Mouse (Mus musculus) liver, embryonic 12.5 days (tissue): ENCODE measurements around the gene Gm35549. TPM values are rescaled to one million over a fixed set of nuclear protein-coding genes. Genes with fewer than 3 reads are reported as not detected.
A peak's percentile ranks its signal among the peaks of the same experiment; 100 is the strongest.

Experiments
- ATAC-seq: fragments of 200-750 bp; cut with Nextera tagmentation; 2 replicates; pipeline ENCODE4 v1.8.0; 2017; ENCODE audit warnings: moderate number of reproducible peaks, mild to moderate bottlenecking, moderate library complexity
- H3K27ac ChIP-seq: fragments of 300-500 bp; sonication (generic); 2 replicates; pipeline ENCODE4 v1.5.1; 2016; ENCODE audit warnings: mild to moderate bottlenecking
- H3K27me3 ChIP-seq: fragments of 300-500 bp; sonication (generic); replicated peaks from 2 replicates; pipeline ENCODE4 v1.6.1; 2016; ENCODE audit warnings: mild to moderate bottlenecking, moderate library complexity
- H3K36me3 ChIP-seq: fragments of 300-500 bp; sonication (generic); 2 replicates; pipeline ENCODE4 v1.6.1; 2016; ENCODE audit warnings: mild to moderate bottlenecking, moderate library complexity
- H3K4me1 ChIP-seq: fragments of 300-500 bp; sonication (generic); 2 replicates; pipeline ENCODE4 v1.6.1; 2016
- H3K4me2 ChIP-seq: fragments of 300-500 bp; sonication (generic); 2 replicates; pipeline ENCODE4 v1.6.1; 2016; ENCODE audit warnings: mild to moderate bottlenecking, moderate library complexity
- H3K4me3 ChIP-seq: fragments of 300-500 bp; sonication (generic); 2 replicates; pipeline ENCODE4 v1.5.1; 2016; ENCODE audit warnings: mild to moderate bottlenecking, moderate library complexity
- H3K9ac ChIP-seq: fragments of 300-500 bp; sonication (generic); 2 replicates; pipeline ENCODE4 v1.6.1; 2016; ENCODE audit warnings: mild to moderate bottlenecking, moderate library complexity
- H3K9me3 ChIP-seq: fragments of 300-500 bp; sonication (generic); replicated peaks from 2 replicates; pipeline ENCODE4 v1.6.1; 2016; ENCODE audit warnings: mild to moderate bottlenecking, moderate library complexity
- WGBS: fragments of 180-500 bp; shearing (Covaris S2); methylation state at CpG from one replicate; pipeline ENCODE4 v1.1.7; 2016; ENCODE audit not compliant: insufficient replicate concordance; 5-methylcytosine and 5-hydroxymethylcytosine counted together
- polyA plus RNA-seq: library from polyadenylated mRNA; unstranded; fragments of >200 nt; fragmentation: Nextera tagmentation; extraction: Ambion mirVana; gene quantifications from 2 replicates; pipeline ENCODE4 v1.2.1, GENCODE M21; 2016

Gm35549 gene
- 0.21 TPM in 1 of 2 replicates, not detected in the other for polyA plus RNA-seq

DNA sequence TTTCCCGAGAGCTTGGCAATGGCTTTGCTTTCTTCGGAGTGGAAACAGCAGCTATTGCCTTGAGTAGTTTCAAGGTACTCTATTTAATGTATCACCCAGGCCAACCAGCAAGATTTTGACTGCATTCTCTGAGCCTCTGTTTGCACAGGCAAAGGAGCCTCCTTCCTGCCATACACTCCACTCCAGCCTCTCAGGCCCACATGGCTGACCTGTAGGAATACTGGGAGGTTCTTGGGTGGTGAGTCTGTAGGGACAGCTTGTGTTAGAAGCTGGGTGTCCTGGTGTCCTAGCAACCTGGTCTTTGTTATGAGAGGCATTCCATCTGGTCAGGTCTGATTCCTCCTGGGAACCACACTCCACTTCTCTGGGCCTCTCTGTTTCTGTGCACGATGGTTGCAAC is at the start of gene Gm35549:
Gm35549 (minus strand) TSS at position 276 of the 400 bp plus-strand sequence.
- WGBS: 74% methylated on average over 3 of the region's 3 CpGs
- ATAC-seq: no peak
- no peak within 1 kb of the TSS for H3K27ac ChIP-seq
- no peaks in the 10 kb centered on the region for H3K27me3 ChIP-seq
- no peaks in the 10 kb centered on the region for H3K4me1 ChIP-seq
- H3K4me3 ChIP-seq: no peak within 1 kb of the TSS
- peaks cover 5% of the 10 kb centered on the region; the same call in 1 of the 2 replicates for H3K9me3 ChIP-seq
- no peak within 1 kb of the TSS for H3K4me2 ChIP-seq
- H3K9ac ChIP-seq: no peak within 1 kb of the TSS
- peaks cover 6% of the 10 kb centered on the region for H3K36me3 ChIP-seq

DNA sequence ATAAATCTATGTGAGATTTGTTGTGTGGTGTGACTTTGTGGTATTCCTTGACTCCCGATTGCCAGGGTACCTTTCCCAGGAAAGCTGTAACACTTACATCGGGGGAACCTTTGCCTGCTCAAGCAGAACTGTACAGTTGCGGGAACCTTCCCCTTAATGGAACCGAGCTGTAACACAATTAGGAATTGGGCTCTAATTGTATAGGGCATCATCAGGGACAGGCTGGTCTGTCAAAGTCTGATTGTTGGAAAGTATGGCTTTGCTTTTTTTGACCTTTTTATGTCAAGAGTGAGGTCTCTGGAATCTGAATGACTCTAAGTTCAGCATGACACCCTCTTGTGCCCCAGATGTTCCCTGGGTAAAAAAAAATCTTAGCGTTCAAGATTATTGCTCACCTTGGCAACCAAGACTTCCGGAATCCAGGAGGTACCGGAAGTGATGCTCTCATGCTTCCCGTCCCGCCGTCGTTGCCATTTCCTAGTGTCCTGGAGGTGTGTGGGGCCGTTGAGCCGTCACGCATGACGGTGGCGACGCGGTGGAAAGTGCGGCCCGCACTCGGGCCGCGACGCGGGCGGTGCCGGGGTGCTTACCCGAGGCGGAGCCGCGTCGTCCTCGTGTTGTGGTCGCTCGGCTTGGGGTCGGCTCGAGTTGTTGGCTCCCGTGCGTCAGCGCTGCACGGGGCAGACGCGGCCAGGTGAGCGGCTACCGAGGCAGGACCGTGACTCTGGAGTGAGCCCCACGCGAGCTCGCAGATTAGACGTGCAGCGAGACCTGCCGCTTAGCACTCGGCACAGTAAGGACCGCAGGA is 42.7 kb upstream of the Gm35549 start:
- Histone ChIP-seq H3K4me2 (peak overlapping the region; percentile 88), H3K9me3 (no peaks in the 10 kb centered on the region), H3K36me3 (no peaks in the 10 kb centered on the region), H3K4me1 (peaks cover 8% of the 10 kb centered on the region), H3K9ac (peak overlapping the region; percentile 73), H3K4me3 (peak overlapping the region; percentile 73), H3K27me3 (peaks cover 11% of the 10 kb centered on the region; the same call in 1 of the 2 replicates), H3K27ac (no peak overlapping the region)
- WGBS: 6% methylated on average over 54 of the region's 54 CpGs
- peak; percentile 72 for ATAC-seq

DNA sequence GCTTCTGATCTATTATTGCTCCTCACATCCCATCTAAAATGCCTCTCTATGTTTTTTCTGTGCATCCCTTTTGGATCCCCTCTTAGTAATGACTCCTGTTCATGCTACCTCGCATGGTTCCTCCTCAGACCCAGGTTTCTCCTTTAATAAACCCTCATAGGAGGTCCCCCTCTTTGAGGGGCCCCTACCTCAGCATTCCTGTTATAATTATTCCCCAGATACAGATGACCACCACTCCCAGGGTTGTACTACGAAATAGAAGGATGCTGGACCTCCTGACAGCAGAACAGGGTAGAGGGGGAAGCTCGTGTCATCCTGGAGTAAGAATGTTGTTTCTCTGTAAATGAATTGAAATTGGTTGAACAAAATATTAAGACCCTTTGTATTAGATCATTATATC is 41.5 kb upstream of the Gm35549 start, which contains the start of gene Zkscan7:
Zkscan7 (plus strand) TSS at position 301 of the 400 bp plus-strand sequence.
- 67% methylated on average over 3 of the region's 3 CpGs for WGBS
- Histone ChIP-seq H3K4me1 (peaks cover 8% of the 10 kb centered on the region), H3K4me3 (peak within 1 kb of the TSS; percentile 73), H3K9ac (no peak within 1 kb of the TSS), H3K9me3 (no peaks in the 10 kb centered on the region), H3K4me2 (peak within 1 kb of the TSS; percentile 88), H3K27me3 (peaks cover 11% of the 10 kb centered on the region; the same call in 1 of the 2 replicates), H3K27ac (no peak within 1 kb of the TSS), H3K36me3 (no peaks in the 10 kb centered on the region)
- no peak for ATAC-seq

DNA sequence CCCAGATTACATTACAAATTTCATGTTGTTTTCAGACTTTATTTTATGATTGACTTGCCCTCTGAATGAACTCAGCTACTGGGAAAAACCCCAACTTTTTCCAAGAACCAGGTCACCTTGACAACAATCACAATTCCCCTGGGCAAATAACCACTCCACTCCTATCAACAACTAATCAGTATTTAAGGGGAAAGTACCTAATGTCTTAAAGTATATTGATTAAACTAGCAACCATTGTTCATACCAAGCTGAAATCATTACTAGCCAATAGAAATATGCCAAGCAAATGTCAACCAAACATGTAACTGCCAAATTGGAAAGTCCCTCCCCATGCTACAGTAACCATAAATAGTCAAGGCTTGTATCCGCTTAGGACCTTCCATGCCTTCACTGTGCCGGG is 31.3 kb upstream of the Gm35549 start:
- H3K27ac ChIP-seq: no peak overlapping the region
- 82% methylated on average over 2 of the region's 2 CpGs for WGBS
- no peak for ATAC-seq
- H3K4me3 ChIP-seq: no peak overlapping the region
- H3K36me3 ChIP-seq: no peaks in the 10 kb centered on the region
- H3K4me2 ChIP-seq: no peak overlapping the region
- no peak overlapping the region for H3K9ac ChIP-seq
- no peaks in the 10 kb centered on the region for H3K27me3 ChIP-seq
- no peaks in the 10 kb centered on the region for H3K4me1 ChIP-seq
- H3K9me3 ChIP-seq: no peaks in the 10 kb centered on the region

DNA sequence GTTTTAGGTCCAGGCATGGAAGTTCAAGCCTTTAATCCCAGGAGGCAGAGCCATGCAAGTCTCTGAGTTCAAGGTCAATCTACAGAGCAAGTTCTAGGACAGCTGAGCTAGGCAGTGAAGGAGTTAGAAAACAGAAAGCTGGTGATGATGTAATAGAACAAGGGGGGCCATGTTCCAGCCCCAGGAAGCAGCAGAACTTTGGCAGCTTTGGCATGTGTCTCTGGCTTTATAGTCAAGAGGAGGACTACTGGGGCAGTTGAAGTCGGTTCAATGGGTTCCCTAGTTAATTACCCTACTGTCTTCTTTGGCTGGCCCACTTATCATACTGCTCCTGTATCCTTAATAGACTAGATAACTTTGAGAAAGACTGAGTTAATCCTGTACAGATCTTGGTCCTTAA is 30.8 kb upstream of the Gm35549 start:
- H3K4me2 ChIP-seq: no peak overlapping the region
- 0 out of 2 replicates have a peak, but pooled peaks cover 2% of the 10 kb centered on the region for H3K27me3 ChIP-seq
- H3K9ac ChIP-seq: no peak overlapping the region
- H3K36me3 ChIP-seq: no peaks in the 10 kb centered on the region
- H3K4me1 ChIP-seq: no peaks in the 10 kb centered on the region
- H3K9me3 ChIP-seq: no peaks in the 10 kb centered on the region
- no peak for ATAC-seq
- no peak overlapping the region for H3K27ac ChIP-seq
- 59% methylated on average over 1 of the region's 1 CpGs for WGBS
- H3K4me3 ChIP-seq: no peak overlapping the region

DNA sequence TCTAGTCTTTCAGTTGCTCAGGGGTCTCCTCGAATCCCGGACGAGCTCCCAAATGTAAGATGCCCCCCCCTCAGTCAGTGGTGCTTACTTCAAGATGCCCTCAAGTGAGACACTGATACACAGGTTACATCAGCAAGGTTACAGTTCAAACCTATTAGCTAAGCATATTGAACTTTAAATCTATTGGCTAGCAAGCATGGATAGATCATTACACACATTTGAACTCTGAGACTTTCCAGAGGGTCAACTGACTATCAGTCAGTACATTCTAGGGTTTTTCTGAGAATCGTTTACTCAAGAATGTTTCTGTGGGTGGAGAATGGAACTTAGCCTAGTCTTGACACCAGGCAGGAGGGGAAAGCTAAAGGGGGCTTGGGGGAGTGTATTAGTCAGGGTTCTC is 28.8 kb upstream of the Gm35549 start:
- Histone ChIP-seq H3K9me3 (no peaks in the 10 kb centered on the region), H3K27ac (no peak overlapping the region), H3K4me2 (no peak overlapping the region), H3K4me1 (no peaks in the 10 kb centered on the region), H3K36me3 (no peaks in the 10 kb centered on the region), H3K9ac (no peak overlapping the region), H3K4me3 (no peak overlapping the region), H3K27me3 (0 out of 2 replicates have a peak, but pooled peaks cover 6% of the 10 kb centered on the region)
- WGBS: 57% methylated on average over 4 of the region's 4 CpGs
- ATAC-seq: no peak

DNA sequence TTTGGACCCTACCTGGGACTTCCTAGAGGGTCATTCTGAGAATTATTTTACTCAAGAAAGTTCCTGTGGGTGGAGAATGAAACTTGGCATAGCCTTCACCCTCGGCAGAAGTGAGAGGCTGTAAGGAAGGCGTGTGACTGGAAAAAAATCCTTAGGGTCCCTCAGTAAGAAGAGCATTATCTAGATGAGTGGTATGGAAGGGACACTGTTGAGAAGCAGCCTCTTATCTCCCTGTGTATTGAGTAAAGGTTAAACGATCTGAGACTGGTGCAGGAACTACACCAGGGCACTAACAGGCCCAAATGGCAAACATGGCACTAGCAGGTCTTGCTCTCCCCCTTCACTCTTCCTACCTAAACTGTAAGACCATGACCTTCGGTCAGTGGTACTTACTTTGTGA is 22.4 kb upstream of the Gm35549 start:
- H3K27ac ChIP-seq: no peak overlapping the region
- H3K4me3 ChIP-seq: peak overlapping the region; percentile 73
- 72% methylated on average over 4 of the region's 4 CpGs for WGBS
- peaks cover 25% of the 10 kb centered on the region for H3K4me1 ChIP-seq
- H3K27me3 ChIP-seq: 0 out of 2 replicates have a peak, but pooled peaks cover 6% of the 10 kb centered on the region
- peak; percentile 3 for ATAC-seq
- peak overlapping the region; percentile 77 for H3K4me2 ChIP-seq
- H3K36me3 ChIP-seq: peaks cover 22% of the 10 kb centered on the region
- H3K9me3 ChIP-seq: peaks cover 18% of the 10 kb centered on the region
- H3K9ac ChIP-seq: peak overlapping the region; percentile 82

DNA sequence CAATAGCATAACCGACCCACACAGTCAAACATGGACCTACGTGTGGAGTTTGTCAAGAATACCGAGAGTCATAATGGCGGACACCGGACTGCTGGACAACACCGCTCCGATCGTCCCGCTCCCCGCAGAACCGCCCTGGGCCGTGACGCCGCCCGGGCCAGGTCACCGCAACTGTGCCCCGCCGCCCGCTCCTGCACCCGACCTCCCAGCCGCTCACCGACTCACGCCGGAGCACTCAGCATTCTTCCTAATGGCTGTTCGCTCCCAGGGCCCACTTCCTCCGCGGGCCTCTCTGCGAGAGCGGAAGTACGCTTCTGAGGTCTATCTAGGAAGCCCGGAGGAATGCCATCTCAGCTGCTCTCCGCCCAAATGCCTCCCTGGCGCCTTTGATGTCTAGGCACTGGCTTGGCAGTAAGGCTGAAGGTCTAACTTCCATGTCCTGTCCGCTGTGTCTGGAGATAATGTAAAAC is 21.9 kb upstream of the Gm35549 start, which contains the start of gene Zfp445:
Zfp445 (minus strand) TSS at position 310 of the 470 bp plus-strand sequence.
- H3K27me3 ChIP-seq: 0 out of 2 replicates have a peak, but pooled peaks cover 6% of the 10 kb centered on the region
- peaks cover 25% of the 10 kb centered on the region for H3K4me1 ChIP-seq
- peaks cover 23% of the 10 kb centered on the region for H3K9me3 ChIP-seq
- ATAC-seq: peak; percentile 93
- peak within 1 kb of the TSS; percentile 77 for H3K4me2 ChIP-seq
- H3K36me3 ChIP-seq: peaks cover 27% of the 10 kb centered on the region
- H3K4me3 ChIP-seq: peak within 1 kb of the TSS; percentile 73
- H3K27ac ChIP-seq: peak within 1 kb of the TSS; percentile 74
- under 1% methylated on average over 34 of the region's 34 CpGs for WGBS
- peak within 1 kb of the TSS; percentile 82 for H3K9ac ChIP-seq

DNA sequence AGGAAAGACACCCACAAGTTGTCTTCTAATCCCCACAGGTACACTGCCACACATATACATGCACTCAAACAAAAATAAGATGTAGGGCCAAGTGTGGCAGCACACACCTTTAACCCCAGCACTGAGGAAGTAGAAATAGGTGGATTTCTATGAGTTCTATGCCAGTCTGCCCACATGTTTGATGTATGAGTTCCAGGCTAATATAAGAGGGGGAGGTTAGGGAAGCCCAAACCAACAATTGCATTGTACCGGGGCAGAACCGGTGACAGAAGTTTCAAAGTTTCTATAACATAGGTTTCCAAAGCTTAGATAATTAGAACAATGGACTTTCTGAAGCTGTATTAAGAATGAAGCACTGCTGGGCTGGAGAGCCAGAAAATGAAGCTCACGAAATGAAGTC is 21.0 kb upstream of the Gm35549 start:
- 41% methylated on average over 3 of the region's 3 CpGs for WGBS
- Histone ChIP-seq H3K27ac (no peak overlapping the region), H3K4me1 (peaks cover 25% of the 10 kb centered on the region), H3K36me3 (peaks cover 35% of the 10 kb centered on the region), H3K27me3 (0 out of 2 replicates have a peak, but pooled peaks cover 5% of the 10 kb centered on the region), H3K4me3 (peak overlapping the region; percentile 73), H3K9ac (peak overlapping the region; percentile 82), H3K4me2 (peak overlapping the region; percentile 77), H3K9me3 (peaks cover 32% of the 10 kb centered on the region)
- no peak for ATAC-seq

DNA sequence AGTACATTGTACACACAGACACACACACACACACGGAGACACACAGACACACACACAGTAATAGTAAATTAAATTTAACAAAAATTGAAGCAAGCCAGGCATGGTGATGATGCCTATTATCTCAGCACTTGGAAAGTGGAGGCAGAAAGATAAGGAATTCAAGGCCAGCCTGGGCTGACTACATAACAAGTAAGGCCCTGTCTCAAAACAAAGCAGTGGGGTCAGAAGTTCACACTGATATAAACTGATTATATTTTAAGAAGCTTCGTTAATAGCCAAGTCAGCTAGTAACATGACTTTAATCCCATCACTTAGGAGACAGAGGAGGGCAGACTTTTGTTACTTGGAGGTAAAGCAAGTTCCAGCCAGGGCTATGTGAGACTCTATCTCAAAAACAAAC is 19.9 kb upstream of the Gm35549 start:
- no peaks in the 10 kb centered on the region for H3K27me3 ChIP-seq
- peaks cover 25% of the 10 kb centered on the region for H3K4me1 ChIP-seq
- peaks cover 42% of the 10 kb centered on the region for H3K9me3 ChIP-seq
- WGBS: 69% methylated on average over 2 of the region's 2 CpGs
- H3K9ac ChIP-seq: 0 out of 2 replicates have a peak overlapping the region, but pooled peaks have one; percentile 82
- H3K4me3 ChIP-seq: no peak overlapping the region
- no peak overlapping the region for H3K27ac ChIP-seq
- ATAC-seq: no peak
- H3K4me2 ChIP-seq: peak overlapping the region; percentile 77
- H3K36me3 ChIP-seq: peaks cover 47% of the 10 kb centered on the region

DNA sequence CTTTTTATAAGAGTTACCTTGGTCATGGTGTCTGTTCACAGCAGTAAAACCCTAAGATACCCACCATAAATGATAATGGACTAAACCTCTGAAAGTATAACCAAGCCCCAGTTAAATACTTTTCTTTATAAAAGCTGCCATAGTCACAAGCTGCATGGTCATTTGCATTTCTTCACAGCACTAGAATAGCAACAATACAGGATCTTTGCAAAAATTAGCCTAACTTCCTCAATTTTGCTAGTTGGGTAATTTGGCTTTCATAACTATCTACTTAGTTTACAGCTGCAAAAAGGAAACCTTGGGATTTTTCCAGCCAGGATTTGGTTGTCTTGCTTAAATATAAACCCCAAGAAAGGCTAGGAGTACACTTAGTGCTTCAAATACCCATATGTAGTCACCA is 16.9 kb upstream of the Gm35549 start:
- Histone ChIP-seq H3K4me2 (no peak overlapping the region), H3K36me3 (peaks cover 74% of the 10 kb centered on the region), H3K27me3 (no peaks in the 10 kb centered on the region), H3K4me3 (no peak overlapping the region), H3K4me1 (peaks cover 20% of the 10 kb centered on the region), H3K9me3 (peaks cover 50% of the 10 kb centered on the region), H3K27ac (no peak overlapping the region), H3K9ac (no peak overlapping the region)
- ATAC-seq: no peak

DNA sequence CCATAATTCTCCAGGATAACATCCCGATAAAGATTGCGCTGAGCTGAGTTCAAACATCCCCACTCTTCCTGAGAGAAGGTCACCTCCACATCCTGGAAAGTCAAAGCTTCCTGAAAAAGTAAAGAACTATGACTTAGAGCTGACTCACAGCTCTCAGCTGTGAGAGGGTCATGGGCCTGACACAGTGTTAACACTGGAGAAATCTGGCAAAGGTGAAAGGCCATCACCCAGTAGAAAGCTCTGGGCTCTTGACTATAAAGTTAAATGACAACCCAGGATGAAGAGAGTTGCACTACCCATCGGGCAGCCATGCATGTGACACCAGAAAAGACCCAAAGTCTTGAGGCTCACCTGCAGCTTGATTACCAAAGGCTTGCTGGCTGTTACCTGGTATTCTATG is 12.9 kb upstream of the Gm35549 start:
- peaks cover 97% of the 10 kb centered on the region for H3K36me3 ChIP-seq
- no peak overlapping the region for H3K4me3 ChIP-seq
- H3K4me1 ChIP-seq: no peaks in the 10 kb centered on the region
- no peak overlapping the region for H3K4me2 ChIP-seq
- H3K27ac ChIP-seq: no peak overlapping the region
- H3K9ac ChIP-seq: no peak overlapping the region
- H3K9me3 ChIP-seq: peaks cover 71% of the 10 kb centered on the region
- no peaks in the 10 kb centered on the region for H3K27me3 ChIP-seq
- no peak for ATAC-seq
- WGBS: 95% methylated on average over 3 of the region's 3 CpGs
